Mouse (Mus musculus) MEL (cell line): ENCODE results near the gene Col1a1.

Experiments
- BHLHE40 ChIP-seq: IDR thresholded peaks from 2 replicates; pipeline ENCODE4 v1.6.1; 2012; ENCODE audit warnings: low read depth, mild to moderate bottlenecking, inconsistent platforms, low read length, improper control_type of control experiment, borderline replicate concordance
- CHD2 ChIP-seq: IDR thresholded peaks from 2 replicates; pipeline ENCODE4 v1.6.1; 2011; ENCODE audit warnings: low read length, improper control_type of control experiment
- CTCF ChIP-seq, 3 experiments: IDR thresholded peaks in 2 of 3; conservative IDR thresholded peaks in 1 of 3; 2 replicates each; pipeline ENCODE4 v1.5.1; 2011 to 2012; ENCODE audit warnings: low read length in 3 of 3, low read depth in 2 of 3, mild to moderate bottlenecking in 2 of 3, improper control_type of control experiment in 1 of 3, inconsistent platforms in 1 of 3, mixed read lengths in 1 of 3, moderate library complexity in 1 of 3; ENCODE audit not compliant: control insufficient read depth in 1 of 3, insufficient read depth in 1 of 3, poor library complexity in 1 of 3, severe bottlenecking in 1 of 3
- ELF1 ChIP-seq: IDR thresholded peaks from 2 replicates; pipeline ENCODE4 v1.6.1; 2014; ENCODE audit warnings: low read depth, mild to moderate bottlenecking, inconsistent platforms, low read length, improper control_type of control experiment, moderate library complexity
- GABPA ChIP-seq: IDR thresholded peaks from 2 replicates; pipeline ENCODE4 v1.6.1; 2012; ENCODE audit warnings: low read depth, mild to moderate bottlenecking, inconsistent platforms, low read length, improper control_type of control experiment, moderate library complexity
- MAFK ChIP-seq: IDR thresholded peaks from 2 replicates; pipeline ENCODE4 v1.6.1; 2011; ENCODE audit warnings: low read depth, mild to moderate bottlenecking, low read length, improper control_type of control experiment, borderline replicate concordance
- MEF2A ChIP-seq: IDR thresholded peaks from 2 replicates; pipeline ENCODE4 v1.6.1; 2014; ENCODE audit warnings: low read depth, mild to moderate bottlenecking, inconsistent platforms, low read length, improper control_type of control experiment; ENCODE audit not compliant: poor library complexity, insufficient replicate concordance, severe bottlenecking; ENCODE audit errors: extremely low read depth
- MXI1 ChIP-seq: IDR thresholded peaks from 2 replicates; pipeline ENCODE4 v1.6.1; 2011; ENCODE audit warnings: mild to moderate bottlenecking, low read depth, low read length, improper control_type of control experiment
- NELFE ChIP-seq: IDR thresholded peaks from 2 replicates; pipeline ENCODE4 v1.6.1; 2011; ENCODE audit warnings: low read depth, low read length, improper control_type of control experiment
- RAD21 ChIP-seq: IDR thresholded peaks from 2 replicates; pipeline ENCODE4 v1.6.1; 2011; ENCODE audit warnings: mild to moderate bottlenecking, low read depth, low read length, improper control_type of control experiment
- TCF12 ChIP-seq: IDR thresholded peaks from 2 replicates; pipeline ENCODE4 v1.6.1; 2014; ENCODE audit warnings: low read depth, mild to moderate bottlenecking, inconsistent platforms, low read length, improper control_type of control experiment, moderate library complexity
- USF1 ChIP-seq: IDR thresholded peaks from 2 replicates; pipeline ENCODE4 v1.6.1; 2014; ENCODE audit warnings: low read depth, mild to moderate bottlenecking, inconsistent platforms, low read length, improper control_type of control experiment, moderate library complexity
- USF2 ChIP-seq, 2 experiments: IDR thresholded peaks; 2 replicates each; pipeline ENCODE4 v1.6.1; 2011 to 2012; ENCODE audit warnings: improper control_type of control experiment in 2 of 2, low read length in 2 of 2, borderline replicate concordance in 1 of 2, inconsistent platforms in 1 of 2, low read depth in 1 of 2, mild to moderate bottlenecking in 1 of 2; ENCODE audit not compliant: insufficient read depth in 1 of 2
- ZC3H11A ChIP-seq: IDR thresholded peaks from 2 replicates; pipeline ENCODE4 v1.6.1; 2012; ENCODE audit warnings: low read depth, mild to moderate bottlenecking, inconsistent platforms, low read length, improper control_type of control experiment

DNA sequence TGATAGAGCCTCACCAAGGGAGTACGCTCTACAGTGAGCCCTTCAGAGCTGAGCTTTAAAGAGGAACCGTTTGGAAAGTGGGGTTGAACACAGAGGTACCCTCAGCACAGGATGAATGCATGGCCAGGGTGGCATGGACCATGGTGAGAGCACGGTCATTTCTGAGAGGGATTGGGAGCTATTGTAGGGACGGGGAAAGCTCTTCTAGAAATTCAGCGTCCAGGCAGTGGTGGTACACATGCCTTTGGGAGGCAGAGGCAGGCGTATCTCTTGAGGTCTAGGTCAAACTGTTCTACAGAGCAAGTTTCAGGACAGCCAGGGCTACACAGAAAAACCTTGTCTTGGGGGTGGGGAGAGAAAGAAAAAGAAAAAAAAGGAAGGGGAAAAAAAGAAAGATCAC lies 61.0 kb downstream of the Col1a1 start:
- TF ChIP-seq GABPA (no peak), CHD2 (no peak), CTCF (IDR thresholded peaks at IDR 0.05 in 2 of 3, conservative IDR thresholded peaks at IDR 0.05 in 1 of 3; ENCODE audit: control insufficient read depth in 1 of 3, insufficient read depth in 1 of 3, low read depth in 2 of 3, low read length in 3 of 3, poor library complexity in 1 of 3, severe bottlenecking in 1 of 3) (no peak), MEF2A (no peak), NELFE (no peak), MAFK (no peak), ELF1 (no peak), ZC3H11A (no peak), USF2 (IDR thresholded peaks at IDR 0.05; ENCODE audit: borderline replicate concordance in 1 of 2, insufficient read depth in 1 of 2, low read depth in 1 of 2, low read length in 2 of 2) (no peak), MXI1 (no peak; the same call in 1 of the 2 replicates), RAD21 (no peak), TCF12 (no peak), USF1 (no peak), BHLHE40 (no peak)
